Mouse (Mus musculus): ENCODE data around the gene Ndufaf8. TPM values are rescaled to one million over a fixed set of nuclear protein-coding genes. Genes with fewer than 3 reads are reported as not detected.

The Ndufaf8 gene
- polyA plus RNA-seq, 1 experiment: 27.6 TPM

GRCm38 (mm10) chr11:120092817-120093591 lies 5.7 kb upstream of the Ndufaf8 start:
- no peak overlapping the region for H3K27ac ChIP-seq (ENCODE audit: control insufficient read depth, insufficient read depth, low read depth, low read length, poor library complexity)
- WGBS: 84% methylated on average over 23 of the region's 23 CpGs
- no peak for TF ChIP-seq CTCF (IDR thresholded peaks at IDR 0.05; ENCODE audit: control insufficient read depth, insufficient read depth, low read length)
- no peak overlapping the region for H3K4me3 ChIP-seq (replicated peaks; ENCODE audit: control insufficient read depth, low read depth, low read length)
- H3K4me1 ChIP-seq (ENCODE audit: control insufficient read depth, insufficient read depth, low read length): peaks cover 2% of the 10 kb centered on the region

GRCm38 (mm10) chr11:120101036-120101435 lies 2.3 kb downstream of the Ndufaf8 start:
- Histone ChIP-seq H3K4me1 (ENCODE audit: control insufficient read depth, insufficient read depth, low read length) (peaks cover 2% of the 10 kb centered on the region), H3K4me3 (replicated peaks; ENCODE audit: control insufficient read depth, low read depth, low read length) (no peak overlapping the region), H3K27ac (ENCODE audit: control insufficient read depth, insufficient read depth, low read depth, low read length, poor library complexity) (no peak overlapping the region)
- under 1% methylated on average over 3 of the region's 3 CpGs for WGBS
- peak; percentile 74 for TF ChIP-seq CTCF (IDR thresholded peaks at IDR 0.05; ENCODE audit: control insufficient read depth, insufficient read depth, low read length)
- no peak for TF ChIP-seq POLR2A (IDR thresholded peaks at IDR 0.05; ENCODE audit: borderline replicate concordance, control insufficient read depth, low read depth, low read length)

- Histone ChIP-seq H3K4me3 (replicated peaks; ENCODE audit: control insufficient read depth, low read depth, low read length) (no peak overlapping the region), H3K27ac (ENCODE audit: control insufficient read depth, insufficient read depth, low read depth, low read length, poor library complexity) (no peak overlapping the region), H3K4me1 (ENCODE audit: control insufficient read depth, insufficient read depth, low read length) (no peaks in the 10 kb centered on the region)
- TF ChIP-seq CTCF (IDR thresholded peaks at IDR 0.05; ENCODE audit: control insufficient read depth, insufficient read depth, low read length) (no peak), POLR2A (IDR thresholded peaks at IDR 0.05; ENCODE audit: borderline replicate concordance, control insufficient read depth, low read depth, low read length) (no peak)
- 77% methylated on average over 3 of the region's 3 CpGs for WGBS
These were observed 4.8 kb downstream of the Ndufaf8 start for GRCm38 (mm10) chr11:120103431-120103997.

- Histone ChIP-seq H3K4me1 (ENCODE audit: control insufficient read depth, insufficient read depth, low read length) (no peaks in the 10 kb centered on the region), H3K27ac (ENCODE audit: control insufficient read depth, insufficient read depth, low read depth, low read length, poor library complexity) (no peak overlapping the region), H3K4me3 (replicated peaks; ENCODE audit: control insufficient read depth, low read depth, low read length) (no peak overlapping the region)
- WGBS: 91% methylated on average over 2 of the region's 2 CpGs
- TF ChIP-seq POLR2A (IDR thresholded peaks at IDR 0.05; ENCODE audit: borderline replicate concordance, control insufficient read depth, low read depth, low read length): no peak
- TF ChIP-seq CTCF (IDR thresholded peaks at IDR 0.05; ENCODE audit: control insufficient read depth, insufficient read depth, low read length): no peak
These were observed 8.3 kb downstream of the Ndufaf8 start for GRCm38 (mm10) chr11:120107026-120107425.

GRCm38 (mm10) chr11:120107796-120108195 lies 9.1 kb downstream of the Ndufaf8 start:
- Histone ChIP-seq H3K27ac (ENCODE audit: control insufficient read depth, insufficient read depth, low read depth, low read length, poor library complexity) (no peak overlapping the region), H3K4me1 (ENCODE audit: control insufficient read depth, insufficient read depth, low read length) (no peaks in the 10 kb centered on the region), H3K4me3 (replicated peaks; ENCODE audit: control insufficient read depth, low read depth, low read length) (no peak overlapping the region)
- TF ChIP-seq CTCF (IDR thresholded peaks at IDR 0.05; ENCODE audit: control insufficient read depth, insufficient read depth, low read length) (no peak), POLR2A (IDR thresholded peaks at IDR 0.05; ENCODE audit: borderline replicate concordance, control insufficient read depth, low read depth, low read length) (no peak)
- WGBS: 90% methylated on average over 9 of the region's 9 CpGs

GRCm38 (mm10) chr11:120109558-120110210 lies 11.0 kb downstream of the Ndufaf8 start:
- TF ChIP-seq CTCF (IDR thresholded peaks at IDR 0.05; ENCODE audit: control insufficient read depth, insufficient read depth, low read length) (no peak), POLR2A (IDR thresholded peaks at IDR 0.05; ENCODE audit: borderline replicate concordance, control insufficient read depth, low read depth, low read length) (no peak)
- H3K4me1 ChIP-seq (ENCODE audit: control insufficient read depth, insufficient read depth, low read length): no peaks in the 10 kb centered on the region
- H3K4me3 ChIP-seq (replicated peaks; ENCODE audit: control insufficient read depth, low read depth, low read length): no peak overlapping the region
- H3K27ac ChIP-seq (ENCODE audit: control insufficient read depth, insufficient read depth, low read depth, low read length, poor library complexity): no peak overlapping the region
- WGBS: 88% methylated on average over 14 of the region's 14 CpGs

- WGBS: 78% methylated on average over 7 of the region's 7 CpGs
- no peak overlapping the region for H3K4me3 ChIP-seq (replicated peaks; ENCODE audit: control insufficient read depth, low read depth, low read length)
- no peak overlapping the region for H3K27ac ChIP-seq (ENCODE audit: control insufficient read depth, insufficient read depth, low read depth, low read length, poor library complexity)
- no peak for TF ChIP-seq POLR2A (IDR thresholded peaks at IDR 0.05; ENCODE audit: borderline replicate concordance, control insufficient read depth, low read depth, low read length)
- peak; percentile 23; the same call in 1 of the 2 replicates for TF ChIP-seq CTCF (IDR thresholded peaks at IDR 0.05; ENCODE audit: control insufficient read depth, insufficient read depth, low read length)
- H3K4me1 ChIP-seq (ENCODE audit: control insufficient read depth, insufficient read depth, low read length): no peaks in the 10 kb centered on the region
These were observed 11.8 kb downstream of the Ndufaf8 start for GRCm38 (mm10) chr11:120110554-120110953.

GRCm38 (mm10) chr11:120111033-120111432 lies 12.3 kb downstream of the Ndufaf8 start:
- H3K4me1 ChIP-seq (ENCODE audit: control insufficient read depth, insufficient read depth, low read length): no peaks in the 10 kb centered on the region
- TF ChIP-seq CTCF (IDR thresholded peaks at IDR 0.05; ENCODE audit: control insufficient read depth, insufficient read depth, low read length) (peak; percentile 93), POLR2A (IDR thresholded peaks at IDR 0.05; ENCODE audit: borderline replicate concordance, control insufficient read depth, low read depth, low read length) (no peak)
- no peak overlapping the region for H3K27ac ChIP-seq (ENCODE audit: control insufficient read depth, insufficient read depth, low read depth, low read length, poor library complexity)
- no peak overlapping the region for H3K4me3 ChIP-seq (replicated peaks; ENCODE audit: control insufficient read depth, low read depth, low read length)
- 32% methylated on average over 2 of the region's 2 CpGs for WGBS
